Mouse (Mus musculus): Measurements from ENCODE around the gene Cyp2w1. TPM values are rescaled to one million over a fixed set of nuclear protein-coding genes. Genes with fewer than 3 reads are reported as not detected.
A peak's percentile ranks its signal among the peaks of the same experiment; 100 is the strongest.

The Cyp2w1 gene
- polyA plus RNA-seq, 1 experiment from 2014 or later = not detected

- H3K9ac ChIP-seq (ENCODE audit: low read depth, low read length) = peak overlapping the region; percentile 48
- peaks cover 91% of the 10 kb centered on the region for H3K4me1 ChIP-seq (replicated peaks; ENCODE audit: control insufficient read depth, insufficient read depth, low read length)
- no peak for DNase-seq (ENCODE audit: low spot score)
- no peaks in the 10 kb centered on the region for H3K36me3 ChIP-seq (ENCODE audit: control insufficient read depth, insufficient read depth, low read length)
- peak overlapping the region; percentile 97 for H3K4me2 ChIP-seq
- peak overlapping the region; percentile 68 for H3K27ac ChIP-seq (ENCODE audit: low read depth, low read length)
- no peak for ATAC-seq (replicated peaks; ENCODE audit: low FRiP score)
- WGBS = 56% methylated on average over 3 of the region's 3 CpGs
- no peaks in the 10 kb centered on the region for H3K9me3 ChIP-seq (ENCODE audit: control insufficient read depth, low read length)
- no peak overlapping the region for H3K4me3 ChIP-seq (ENCODE audit: low read depth, low read length)
- H3K27me3 ChIP-seq (replicated peaks; ENCODE audit: control insufficient read depth, insufficient read depth, low read length) = no peaks in the 10 kb centered on the region
These were observed 20.7 kb downstream of the Cyp2w1 start for GRCm38 (mm10) chr5:139373126-139373525.

- Histone ChIP-seq H3K4me3 (ENCODE audit: low read depth, low read length) (no peak overlapping the region), H3K4me2 (no peak overlapping the region), H3K9ac (ENCODE audit: low read depth, low read length) (no peak overlapping the region), H3K9me3 (ENCODE audit: control insufficient read depth, low read length) (no peaks in the 10 kb centered on the region), H3K27ac (ENCODE audit: low read depth, low read length) (peak overlapping the region; percentile 19; the same call in 1 of the 2 replicates), H3K27me3 (replicated peaks; ENCODE audit: control insufficient read depth, insufficient read depth, low read length) (no peaks in the 10 kb centered on the region), H3K36me3 (ENCODE audit: control insufficient read depth, insufficient read depth, low read length) (no peaks in the 10 kb centered on the region), H3K4me1 (replicated peaks; ENCODE audit: control insufficient read depth, insufficient read depth, low read length) (peaks cover 91% of the 10 kb centered on the region)
- no peak for ATAC-seq (replicated peaks; ENCODE audit: low FRiP score)
- no peak for DNase-seq (ENCODE audit: low spot score)
- WGBS = 60% methylated on average over 6 of the region's 6 CpGs
These were observed 21.6 kb downstream of the Cyp2w1 start for GRCm38 (mm10) chr5:139373889-139374444.

- H3K36me3 ChIP-seq (ENCODE audit: control insufficient read depth, insufficient read depth, low read length) = no peaks in the 10 kb centered on the region
- H3K9ac ChIP-seq (ENCODE audit: low read depth, low read length) = 0 out of 2 replicates have a peak overlapping the region, but pooled peaks have one; percentile 23
- DNase-seq (ENCODE audit: low spot score) (no peak), ATAC-seq (replicated peaks; ENCODE audit: low FRiP score) (no peak)
- WGBS = 79% methylated on average over 2 of the region's 2 CpGs
- no peak overlapping the region for H3K27ac ChIP-seq (ENCODE audit: low read depth, low read length)
- H3K4me1 ChIP-seq (replicated peaks; ENCODE audit: control insufficient read depth, insufficient read depth, low read length) = peaks cover 93% of the 10 kb centered on the region
- no peaks in the 10 kb centered on the region for H3K27me3 ChIP-seq (replicated peaks; ENCODE audit: control insufficient read depth, insufficient read depth, low read length)
- no peaks in the 10 kb centered on the region for H3K9me3 ChIP-seq (ENCODE audit: control insufficient read depth, low read length)
- no peak overlapping the region for H3K4me3 ChIP-seq (ENCODE audit: low read depth, low read length)
- H3K4me2 ChIP-seq = no peak overlapping the region
These were observed 22.4 kb downstream of the Cyp2w1 start for GRCm38 (mm10) chr5:139374841-139375240.

- Histone ChIP-seq H3K4me1 (replicated peaks; ENCODE audit: control insufficient read depth, insufficient read depth, low read length) (peaks cover 85% of the 10 kb centered on the region), H3K4me3 (ENCODE audit: low read depth, low read length) (peak within 1 kb of the TSS; percentile 75), H3K36me3 (ENCODE audit: control insufficient read depth, insufficient read depth, low read length) (no peaks in the 10 kb centered on the region), H3K9me3 (ENCODE audit: control insufficient read depth, low read length) (no peaks in the 10 kb centered on the region), H3K27ac (ENCODE audit: low read depth, low read length) (peak within 1 kb of the TSS; percentile 99), H3K9ac (ENCODE audit: low read depth, low read length) (peak within 1 kb of the TSS; percentile 80), H3K4me2 (peak within 1 kb of the TSS; percentile 76), H3K27me3 (replicated peaks; ENCODE audit: control insufficient read depth, insufficient read depth, low read length) (no peaks in the 10 kb centered on the region)
- DNase-seq (ENCODE audit: low spot score) (no peak), ATAC-seq (replicated peaks; ENCODE audit: low FRiP score) (peak; percentile 30; the same call in 1 of the 2 replicates)
- 34% methylated on average over 18 of the region's 18 CpGs for WGBS
These were observed 25.3 kb downstream of the Cyp2w1 start, which contains the start of gene Gpr146 for GRCm38 (mm10) chr5:139377468-139378270. Gene Gpr146, plus strand, starts transcription at chr5:139377697.

- H3K9ac ChIP-seq (ENCODE audit: low read depth, low read length) = peak overlapping the region; percentile 44
- peaks cover 85% of the 10 kb centered on the region for H3K4me1 ChIP-seq (replicated peaks; ENCODE audit: control insufficient read depth, insufficient read depth, low read length)
- peak overlapping the region; percentile 99 for H3K27ac ChIP-seq (ENCODE audit: low read depth, low read length)
- no peaks in the 10 kb centered on the region for H3K9me3 ChIP-seq (ENCODE audit: control insufficient read depth, low read length)
- no peaks in the 10 kb centered on the region for H3K27me3 ChIP-seq (replicated peaks; ENCODE audit: control insufficient read depth, insufficient read depth, low read length)
- WGBS = 68% methylated on average over 7 of the region's 7 CpGs
- ATAC-seq (replicated peaks; ENCODE audit: low FRiP score) (no peak), DNase-seq (ENCODE audit: low spot score) (no peak)
- no peaks in the 10 kb centered on the region for H3K36me3 ChIP-seq (ENCODE audit: control insufficient read depth, insufficient read depth, low read length)
- peak overlapping the region; percentile 75 for H3K4me3 ChIP-seq (ENCODE audit: low read depth, low read length)
- H3K4me2 ChIP-seq = peak overlapping the region; percentile 76
These were observed 25.8 kb downstream of the Cyp2w1 start for GRCm38 (mm10) chr5:139378271-139378556.

- no peak for ATAC-seq (replicated peaks; ENCODE audit: low FRiP score)
- H3K36me3 ChIP-seq (ENCODE audit: control insufficient read depth, insufficient read depth, low read length) = no peaks in the 10 kb centered on the region; the same call in 1 of the 2 replicates
- no peak for DNase-seq (ENCODE audit: low spot score)
- peak overlapping the region; percentile 76 for H3K4me2 ChIP-seq
- peaks cover 87% of the 10 kb centered on the region for H3K4me1 ChIP-seq (replicated peaks; ENCODE audit: control insufficient read depth, insufficient read depth, low read length)
- no peaks in the 10 kb centered on the region for H3K27me3 ChIP-seq (replicated peaks; ENCODE audit: control insufficient read depth, insufficient read depth, low read length)
- peak overlapping the region; percentile 80 for H3K9ac ChIP-seq (ENCODE audit: low read depth, low read length)
- H3K9me3 ChIP-seq (ENCODE audit: control insufficient read depth, low read length) = no peaks in the 10 kb centered on the region
- peak overlapping the region; percentile 75 for H3K4me3 ChIP-seq (ENCODE audit: low read depth, low read length)
- 20% methylated on average over 21 of the region's 21 CpGs for WGBS
- peak overlapping the region; percentile 99 for H3K27ac ChIP-seq (ENCODE audit: low read depth, low read length)
These were observed 26.7 kb downstream of the Cyp2w1 start for GRCm38 (mm10) chr5:139378986-139379629.

- Histone ChIP-seq H3K9me3 (ENCODE audit: control insufficient read depth, low read length) (no peaks in the 10 kb centered on the region), H3K36me3 (ENCODE audit: control insufficient read depth, insufficient read depth, low read length) (no peaks in the 10 kb centered on the region; the same call in 1 of the 2 replicates), H3K4me2 (peak overlapping the region; percentile 76), H3K9ac (ENCODE audit: low read depth, low read length) (peak overlapping the region; percentile 80), H3K4me1 (replicated peaks; ENCODE audit: control insufficient read depth, insufficient read depth, low read length) (peaks cover 87% of the 10 kb centered on the region), H3K27me3 (replicated peaks; ENCODE audit: control insufficient read depth, insufficient read depth, low read length) (no peaks in the 10 kb centered on the region), H3K4me3 (ENCODE audit: low read depth, low read length) (peak overlapping the region; percentile 75), H3K27ac (ENCODE audit: low read depth, low read length) (peak overlapping the region; percentile 99)
- no peak for DNase-seq (ENCODE audit: low spot score)
- peak; percentile 4; the same call in 1 of the 2 replicates for ATAC-seq (replicated peaks; ENCODE audit: low FRiP score)
- WGBS = 11% methylated on average over 8 of the region's 8 CpGs
These were observed 27.5 kb downstream of the Cyp2w1 start for GRCm38 (mm10) chr5:139379771-139380384.

GRCm38 (mm10) chr5:139380385-139381248 lies 28.2 kb downstream of the Cyp2w1 start:
- Histone ChIP-seq H3K4me3 (ENCODE audit: low read depth, low read length) (peak overlapping the region; percentile 75), H3K27ac (ENCODE audit: low read depth, low read length) (peak overlapping the region; percentile 99), H3K4me1 (replicated peaks; ENCODE audit: control insufficient read depth, insufficient read depth, low read length) (peaks cover 88% of the 10 kb centered on the region), H3K27me3 (replicated peaks; ENCODE audit: control insufficient read depth, insufficient read depth, low read length) (no peaks in the 10 kb centered on the region), H3K36me3 (ENCODE audit: control insufficient read depth, insufficient read depth, low read length) (no peaks in the 10 kb centered on the region; the same call in 1 of the 2 replicates), H3K9ac (ENCODE audit: low read depth, low read length) (peak overlapping the region; percentile 80), H3K9me3 (ENCODE audit: control insufficient read depth, low read length) (no peaks in the 10 kb centered on the region), H3K4me2 (peak overlapping the region; percentile 76)
- ATAC-seq (replicated peaks; ENCODE audit: low FRiP score) = peak; percentile 77
- peak; percentile 89 for DNase-seq (ENCODE audit: low spot score)
- 1% methylated on average over 69 of the region's 73 CpGs for WGBS
